25 mouse cellular contexts compared by ENCODE assay signal in the genomic region with DNA sequence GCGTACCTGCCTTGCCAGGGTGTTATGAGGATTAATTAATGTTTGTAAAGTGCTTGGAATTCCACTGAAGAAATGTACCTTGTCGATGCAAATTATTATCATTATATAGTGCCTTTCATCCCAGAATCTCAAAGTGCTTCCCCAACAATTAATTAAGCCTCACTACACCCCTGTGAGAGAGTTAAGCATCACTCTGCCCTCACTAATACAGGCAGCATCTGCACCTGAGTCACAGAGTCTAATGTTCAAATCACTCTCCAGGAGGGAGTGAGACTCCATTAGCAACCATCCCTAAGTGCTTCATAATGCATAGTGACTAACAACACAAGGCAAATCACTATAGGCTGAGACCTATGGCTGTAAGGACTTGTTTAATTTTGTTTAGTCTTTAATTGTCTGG. TPM values are rescaled to one million over a fixed set of nuclear protein-coding genes. Genes with fewer than 3 reads are reported as not detected.
DNase-seq lines count a peak whose midpoint lies in the region; ATAC-seq and TF ChIP-seq lines count a peak whose summit lies in the region.
"Had no signal": no experiment of that assay in that cellular context is flagged by ENCODE, and none has a peak within 500 bp of the region (broad histone marks: within the 10 kb centered on the region; RNA-seq: fewer than 3 reads in every experiment).

No protein-coding gene starts in this region.

- no peak for TF ChIP-seq CTCF in hindbrain, postnatal 0 days (IDR thresholded peaks at IDR 0.05; ENCODE audit: low read depth)

- H3K36me3 ChIP-seq in hindbrain, embryonic 12.5 days, result no peaks in the 10 kb centered on the region
- no peaks in the 10 kb centered on the region for H3K36me3 ChIP-seq in hindbrain, embryonic 10.5 days
- H3K36me3 ChIP-seq in midbrain, embryonic 13.5 days, result no peaks in the 10 kb centered on the region
- no peaks in the 10 kb centered on the region for H3K36me3 ChIP-seq in midbrain, embryonic 16.5 days (ENCODE audit: control insufficient read depth, insufficient read depth, low read length)
- no peaks in the 10 kb centered on the region for H3K36me3 ChIP-seq in hindbrain, postnatal 0 days (ENCODE audit: insufficient read depth, low read length)
- H3K36me3 ChIP-seq: embryonic facial prominence, embryonic 10.5 days; embryonic facial prominence, embryonic 13.5 days; forebrain, embryonic 12.5 days; forebrain, embryonic 15.5 days; heart, embryonic 10.5 days; heart, embryonic 13.5 days had no signal

- no peaks in the 10 kb centered on the region for H3K9me3 ChIP-seq in hindbrain, embryonic 12.5 days (replicated peaks)
- no peaks in the 10 kb centered on the region for H3K9me3 ChIP-seq in hindbrain, embryonic 10.5 days
- H3K9me3 ChIP-seq in midbrain, embryonic 13.5 days, result no peaks in the 10 kb centered on the region
- H3K9me3 ChIP-seq in midbrain, embryonic 16.5 days (replicated peaks; ENCODE audit: control insufficient read depth, low read length, poor library complexity, severe bottlenecking), result no peaks in the 10 kb centered on the region
- no peaks in the 10 kb centered on the region for H3K9me3 ChIP-seq in hindbrain, postnatal 0 days (ENCODE audit: low read length)
- H3K9me3 ChIP-seq: embryonic facial prominence, embryonic 10.5 days; embryonic facial prominence, embryonic 13.5 days; forebrain, embryonic 12.5 days; forebrain, embryonic 15.5 days; heart, embryonic 10.5 days; heart, embryonic 13.5 days had no signal

- 78% methylated on average over 2 of the region's 2 CpGs for WGBS in hindbrain, embryonic 12.5 days
- 94% methylated on average over 2 of the region's 2 CpGs for WGBS in hindbrain, embryonic 10.5 days
- whole genome bisulfite sequencing in midbrain, embryonic 13.5 days, result 89% methylated on average over 2 of the region's 2 CpGs
- WGBS in midbrain, embryonic 16.5 days, result 82% methylated on average over 2 of the region's 2 CpGs
- WGBS in hindbrain, postnatal 0 days, result 68% methylated on average over 2 of the region's 2 CpGs

- H3K4me3 ChIP-seq in hindbrain, embryonic 12.5 days, result no peak overlapping the region
- H3K4me3 ChIP-seq in hindbrain, embryonic 10.5 days, result no peak overlapping the region
- no peak overlapping the region for H3K4me3 ChIP-seq in midbrain, embryonic 13.5 days (replicated peaks)
- no peak overlapping the region for H3K4me3 ChIP-seq in midbrain, embryonic 16.5 days (ENCODE audit: low read depth, low read length)
- no peak overlapping the region for H3K4me3 ChIP-seq in hindbrain, postnatal 0 days (ENCODE audit: low read length)
- H3K4me3 ChIP-seq: embryonic facial prominence, embryonic 10.5 days; embryonic facial prominence, embryonic 13.5 days; erythroblast, embryonic 14.5 days; forebrain, embryonic 12.5 days; forebrain, embryonic 15.5 days; heart, adult 2 months; heart, embryonic 10.5 days; heart, embryonic 13.5 days had no signal

- peaks cover 17% of the 10 kb centered on the region for H3K4me1 ChIP-seq in hindbrain, embryonic 12.5 days
- peaks cover 32% of the 10 kb centered on the region for H3K4me1 ChIP-seq in hindbrain, embryonic 10.5 days (replicated peaks)
- peaks cover 16% of the 10 kb centered on the region for H3K4me1 ChIP-seq in midbrain, embryonic 13.5 days (replicated peaks)
- peaks cover 9% of the 10 kb centered on the region for H3K4me1 ChIP-seq in midbrain, embryonic 16.5 days (ENCODE audit: control insufficient read depth, insufficient read depth, low read length)
- H3K4me1 ChIP-seq in hindbrain, postnatal 0 days (ENCODE audit: insufficient read depth, low read length), result peaks cover 11% of the 10 kb centered on the region

- H3K4me2 ChIP-seq in hindbrain, embryonic 12.5 days (replicated peaks), result no peak overlapping the region
- H3K4me2 ChIP-seq in midbrain, embryonic 13.5 days (replicated peaks), result peak overlapping the region; percentile 31; the same call in 1 of the 2 replicates
- H3K4me2 ChIP-seq in midbrain, embryonic 16.5 days (ENCODE audit: low read length), result no peak overlapping the region
- peak overlapping the region; percentile 50; the same call in 1 of the 2 replicates for H3K4me2 ChIP-seq in hindbrain, postnatal 0 days (ENCODE audit: low read depth, low read length)
- H3K4me2 ChIP-seq: embryonic facial prominence, embryonic 13.5 days; heart, embryonic 13.5 days had no signal

- no peaks in the 10 kb centered on the region for H3K27me3 ChIP-seq in hindbrain, embryonic 12.5 days
- H3K27me3 ChIP-seq in hindbrain, embryonic 10.5 days (ENCODE audit: insufficient read depth, poor library complexity, severe bottlenecking), result no peaks in the 10 kb centered on the region
- no peaks in the 10 kb centered on the region for H3K27me3 ChIP-seq in midbrain, embryonic 13.5 days
- H3K27me3 ChIP-seq in midbrain, embryonic 16.5 days (ENCODE audit: control insufficient read depth, insufficient read depth, low read depth, low read length), result no peaks in the 10 kb centered on the region
- H3K27me3 ChIP-seq in hindbrain, postnatal 0 days (ENCODE audit: insufficient read depth, low read length), result no peaks in the 10 kb centered on the region
- H3K27me3 ChIP-seq: embryonic facial prominence, embryonic 13.5 days; forebrain, embryonic 15.5 days; heart, embryonic 13.5 days had no signal

- ATAC-seq in hindbrain, embryonic 12.5 days (ENCODE audit: low FRiP score), result peak; percentile 70; the same call in 1 of the 2 replicates
- ATAC-seq in midbrain, embryonic 13.5 days, result no peak
- no peak for ATAC-seq in midbrain, embryonic 16.5 days
- ATAC-seq in hindbrain, postnatal 0 days, result no peak
- ATAC-seq: CD4-positive, CD25-positive, alpha-beta regulatory T cell, adult 4 months; inflammation-experienced regulatory T-cells, adult 6 months had no signal

- no peak for DNase-seq in hindbrain, embryonic 10.5 days (ENCODE audit: low spot score)
- DNase-seq in retina, embryonic 14.5 days (ENCODE audit: low spot score), result peak; percentile 15
- DNase-seq in retina, postnatal 1 day, result no peak
- no peak for DNase-seq in hindbrain, postnatal 0 days (ENCODE audit: low spot score)
- no peak for DNase-seq in right cerebral cortex, postnatal 4 days
- DNase-seq: adrenal gland, adult 2 months; adrenal gland, postnatal 14 days; cerebellum, adult 11-12 months; cerebellum, adult 8-10 months; cerebellum, postnatal 36 days; gastrocnemius, postnatal 25 days; heart, adult 2 months had no signal

- H3K27ac ChIP-seq in hindbrain, embryonic 12.5 days, result peak overlapping the region; percentile 72; the same call in 1 of the 2 replicates
- no peak overlapping the region; the same call in 1 of the 2 replicates for H3K27ac ChIP-seq in hindbrain, embryonic 10.5 days
- no peak overlapping the region for H3K27ac ChIP-seq in midbrain, embryonic 13.5 days
- H3K27ac ChIP-seq in midbrain, embryonic 16.5 days (ENCODE audit: low read length), result no peak overlapping the region
- peak overlapping the region; percentile 21; the same call in 1 of the 2 replicates for H3K27ac ChIP-seq in hindbrain, postnatal 0 days
- H3K27ac ChIP-seq: embryonic facial prominence, embryonic 10.5 days; embryonic facial prominence, embryonic 13.5 days; heart, adult 2 months; heart, embryonic 10.5 days; heart, embryonic 13.5 days had no signal

- no peak overlapping the region for H3K9ac ChIP-seq in hindbrain, embryonic 12.5 days
- no peak overlapping the region for H3K9ac ChIP-seq in midbrain, embryonic 13.5 days (replicated peaks)
- H3K9ac ChIP-seq in midbrain, embryonic 16.5 days (ENCODE audit: low read depth, low read length), result no peak overlapping the region
- no peak overlapping the region for H3K9ac ChIP-seq in hindbrain, postnatal 0 days (replicated peaks; ENCODE audit: low read length)
- H3K9ac ChIP-seq: embryonic facial prominence, embryonic 13.5 days; forebrain, embryonic 12.5 days; forebrain, embryonic 15.5 days; heart, embryonic 13.5 days had no signal

RNA-seq across cellular contexts. Expression of a gene that starts 19.6 kb away (rescaled TPM):
- 43.8 and 45.9 TPM in 2 replicates for polyA plus RNA-seq in hindbrain, embryonic 12.5 days (2016; fragmentation: Nextera tagmentation; extraction: Ambion mirVana)
- 21.8 and 23.1 TPM in 2 replicates for polyA plus RNA-seq in hindbrain, embryonic 10.5 days (2016; fragmentation: Nextera tagmentation; extraction: Ambion mirVana)
- polyA plus RNA-seq in midbrain, embryonic 13.5 days (2015; fragmentation: Nextera tagmentation; extraction: Ambion mirVana), result 15.9 and 18.7 TPM in 2 replicates
- polyA plus RNA-seq in midbrain, embryonic 16.5 days (2015; fragmentation: Nextera tagmentation; extraction: Ambion mirVana), result 23.4 and 33.3 TPM in 2 replicates
- 48.7 and 53.8 TPM in 2 replicates for total RNA-seq in hindbrain, postnatal 0 days (2014; rRNA removed)
- polyA plus RNA-seq in hindbrain, postnatal 0 days (2015; fragmentation: Nextera tagmentation; extraction: Ambion mirVana), result 15.6 and 17.4 TPM in 2 replicates
- total RNA-seq: MEL had no signal

Comparison
In these comparisons a context has a peak if more than half of its experiments do, and no peak if none do; other contexts are left out.
1. H3K27ac ChIP-seq: peak in hindbrain, embryonic 12.5 days (single experiment) and hindbrain, postnatal 0 days (single experiment); none in hindbrain, embryonic 10.5 days (single experiment), midbrain, embryonic 13.5 days (single experiment) and midbrain, embryonic 16.5 days (single experiment).
2. H3K4me2 ChIP-seq: peak in midbrain, embryonic 13.5 days (single experiment) and hindbrain, postnatal 0 days (single experiment); none in hindbrain, embryonic 12.5 days (single experiment) and midbrain, embryonic 16.5 days (single experiment).